Mouse (Mus musculus) midbrain, embryonic 12.5 days (tissue): Measurements from ENCODE around the gene Gimap5. TPM values are rescaled to one million over a fixed set of nuclear protein-coding genes. Genes with fewer than 3 reads are reported as not detected.

Experiments used
- ATAC-seq: fragments of 200-750 bp; cut with Nextera tagmentation; 2 replicates; pipeline ENCODE4 v1.8.0; 2017; ENCODE audit warnings: low read depth, moderate TSS enrichment, moderate library complexity; ENCODE audit not compliant: low FRiP score
- H3K27ac ChIP-seq: fragments of 300-500 bp; sonication (generic); replicated peaks from 2 replicates; pipeline ENCODE4 v1.5.1; 2016; ENCODE audit warnings: mild to moderate bottlenecking
- H3K27me3 ChIP-seq: fragments of 300-500 bp; sonication (generic); 2 replicates; pipeline ENCODE4 v1.6.1; 2016; ENCODE audit warnings: mild to moderate bottlenecking
- H3K36me3 ChIP-seq: fragments of 300-500 bp; sonication (generic); 2 replicates; pipeline ENCODE4 v1.6.1; 2016
- H3K4me1 ChIP-seq: fragments of 300-500 bp; sonication (generic); 2 replicates; pipeline ENCODE4 v1.6.1; 2016
- H3K4me2 ChIP-seq: fragments of 300-500 bp; sonication (generic); replicated peaks from 2 replicates; pipeline ENCODE4 v1.6.1; 2016; ENCODE audit warnings: mild to moderate bottlenecking, moderate library complexity
- H3K4me3 ChIP-seq: fragments of 300-500 bp; sonication (generic); 2 replicates; pipeline ENCODE4 v1.5.1; 2016; ENCODE audit warnings: mild to moderate bottlenecking
- H3K9ac ChIP-seq: fragments of 300-500 bp; sonication (generic); replicated peaks from 2 replicates; pipeline ENCODE4 v1.6.1; 2016; ENCODE audit warnings: mild to moderate bottlenecking, moderate library complexity
- H3K9me3 ChIP-seq: fragments of 300-500 bp; sonication (generic); 2 replicates; pipeline ENCODE4 v1.6.1; 2016; ENCODE audit warnings: mild to moderate bottlenecking
- WGBS: fragments of 180-500 bp; shearing (Covaris S2); methylation state at CpG from one replicate; pipeline ENCODE4 v1.1.7; 2016; 5-methylcytosine and 5-hydroxymethylcytosine counted together
- polyA plus RNA-seq: library from polyadenylated mRNA; unstranded; fragments of >200 nt; fragmentation: Nextera tagmentation; extraction: Ambion mirVana; gene quantifications from 2 replicates; pipeline ENCODE4 v1.2.1, GENCODE M21; 2016

Gimap5 gene
- polyA plus RNA-seq, 1 experiment from 2014 or later = 0.87 TPM

DNA sequence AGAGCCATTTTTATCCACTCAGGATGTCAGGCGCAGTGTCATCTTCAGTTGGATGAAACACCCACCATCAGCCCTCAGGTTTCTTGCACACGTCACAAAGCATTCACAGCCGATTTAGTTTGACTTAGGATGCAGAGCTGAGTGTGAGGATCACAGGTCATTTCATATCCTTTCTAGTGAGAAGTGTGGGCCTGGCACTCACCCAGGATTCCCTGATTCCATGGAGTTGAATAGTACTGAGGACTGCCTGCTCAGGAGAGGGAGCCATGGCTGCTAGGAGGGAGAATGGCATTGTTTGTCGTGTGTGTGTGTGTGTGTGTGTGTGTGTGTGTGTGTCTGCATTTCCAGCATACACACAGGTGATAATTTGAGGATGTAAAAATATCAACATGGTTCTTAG is 25.7 kb upstream of the Gimap5 start:
- no peak overlapping the region for H3K4me3 ChIP-seq
- no peak overlapping the region for H3K9ac ChIP-seq
- ATAC-seq = no peak
- H3K36me3 ChIP-seq = no peaks in the 10 kb centered on the region
- WGBS = 90% methylated on average over 4 of the region's 4 CpGs
- H3K27ac ChIP-seq = no peak overlapping the region
- H3K4me2 ChIP-seq = no peak overlapping the region
- no peaks in the 10 kb centered on the region for H3K27me3 ChIP-seq
- H3K4me1 ChIP-seq = peaks cover 1% of the 10 kb centered on the region; the same call in 1 of the 2 replicates
- no peaks in the 10 kb centered on the region for H3K9me3 ChIP-seq

- no peak overlapping the region for H3K4me2 ChIP-seq
- no peak overlapping the region for H3K4me3 ChIP-seq
- H3K27me3 ChIP-seq = no peaks in the 10 kb centered on the region
- ATAC-seq = no peak
- H3K9ac ChIP-seq = no peak overlapping the region
- H3K9me3 ChIP-seq = no peaks in the 10 kb centered on the region
- H3K27ac ChIP-seq = no peak overlapping the region
- H3K36me3 ChIP-seq = no peaks in the 10 kb centered on the region
- H3K4me1 ChIP-seq = peaks cover 5% of the 10 kb centered on the region; the same call in 1 of the 2 replicates
- WGBS = 91% methylated on average over 8 of the region's 8 CpGs
Observed at GRCm38 (mm10) chr6:48723468-48723867, 22.5 kb upstream of the Gimap5 start.

DNA sequence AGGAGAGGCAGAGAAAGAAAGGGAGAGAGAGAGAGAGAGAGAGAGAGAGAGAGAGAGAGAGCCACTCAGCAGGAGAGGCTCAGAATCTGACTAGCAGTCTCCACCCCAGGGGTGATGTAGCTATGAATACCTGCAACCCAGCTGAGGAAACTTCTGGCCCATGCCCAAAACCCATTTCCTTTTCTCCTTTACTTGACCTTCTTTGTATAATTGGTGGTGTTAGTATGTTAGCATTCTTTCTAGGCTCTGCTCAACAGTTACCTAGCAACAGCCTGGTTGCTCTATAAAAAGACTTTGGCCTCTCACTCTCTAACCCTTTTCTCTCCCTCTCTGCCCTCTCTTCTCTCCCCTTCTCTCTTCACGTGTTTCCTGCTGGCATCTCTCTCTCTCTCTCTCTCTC is 20.5 kb upstream of the Gimap5 start:
- no peak for ATAC-seq
- H3K9me3 ChIP-seq = no peaks in the 10 kb centered on the region
- no peaks in the 10 kb centered on the region for H3K36me3 ChIP-seq
- no peak overlapping the region for H3K9ac ChIP-seq
- no peaks in the 10 kb centered on the region for H3K27me3 ChIP-seq
- H3K4me1 ChIP-seq = peaks cover 5% of the 10 kb centered on the region; the same call in 1 of the 2 replicates
- no peak overlapping the region for H3K4me3 ChIP-seq
- H3K4me2 ChIP-seq = no peak overlapping the region
- no peak overlapping the region for H3K27ac ChIP-seq
- no CpG with 5 or more reads among the region's 1 CpGs for WGBS

DNA sequence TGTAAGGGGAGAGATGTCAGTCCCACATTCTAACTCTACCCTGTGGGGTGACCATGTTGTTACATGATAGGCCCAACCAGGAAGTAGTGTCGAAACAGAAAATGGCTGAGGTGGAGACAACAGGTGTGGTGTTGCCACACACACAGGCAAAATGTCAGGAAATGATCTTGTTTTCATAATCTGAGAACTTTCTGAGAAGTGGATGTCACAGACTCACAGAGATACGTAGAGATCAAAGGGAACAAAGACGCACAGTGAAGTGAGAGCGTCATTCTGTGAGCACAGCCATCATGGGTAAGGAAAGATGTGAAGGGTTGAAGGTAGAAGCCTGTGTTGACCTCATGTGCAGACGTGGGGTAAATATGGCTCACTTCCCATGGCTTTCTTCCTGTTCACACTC is 18.2 kb upstream of the Gimap5 start:
- no peak overlapping the region for H3K4me3 ChIP-seq
- 90% methylated on average over 5 of the region's 5 CpGs for WGBS
- no peaks in the 10 kb centered on the region for H3K27me3 ChIP-seq
- no peaks in the 10 kb centered on the region for H3K9me3 ChIP-seq
- no peak overlapping the region for H3K4me2 ChIP-seq
- H3K27ac ChIP-seq = no peak overlapping the region
- no peak for ATAC-seq
- peaks cover 5% of the 10 kb centered on the region; the same call in 1 of the 2 replicates for H3K4me1 ChIP-seq
- H3K36me3 ChIP-seq = no peaks in the 10 kb centered on the region
- no peak overlapping the region for H3K9ac ChIP-seq

DNA sequence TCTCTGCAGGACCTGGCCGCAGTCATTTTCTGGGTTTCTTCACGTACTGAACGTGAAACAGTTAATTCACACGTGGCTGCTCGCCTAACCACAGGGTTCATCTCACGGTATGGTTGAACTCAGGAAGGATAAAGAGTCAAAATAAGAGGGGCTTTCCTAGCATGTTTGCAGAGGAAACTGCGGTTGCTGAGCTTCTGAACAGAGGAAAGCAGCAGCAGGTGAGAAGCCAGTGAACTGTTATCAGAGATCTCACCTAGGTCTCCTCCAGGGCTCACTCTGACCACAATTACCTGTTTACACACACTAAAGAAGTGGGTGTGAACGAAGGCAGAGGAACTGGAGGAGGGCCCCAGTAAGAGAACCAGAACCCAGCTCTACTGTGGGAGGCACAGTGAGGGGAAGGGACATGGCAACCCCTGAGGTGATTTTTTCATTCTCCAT is 13.1 kb upstream of the Gimap5 start:
- Histone ChIP-seq H3K9me3 (no peaks in the 10 kb centered on the region), H3K9ac (no peak overlapping the region), H3K36me3 (no peaks in the 10 kb centered on the region), H3K4me2 (no peak overlapping the region), H3K4me1 (no peaks in the 10 kb centered on the region), H3K27me3 (no peaks in the 10 kb centered on the region), H3K4me3 (no peak overlapping the region), H3K27ac (no peak overlapping the region)
- 60% methylated on average over 8 of the region's 8 CpGs for WGBS
- ATAC-seq = no peak

DNA sequence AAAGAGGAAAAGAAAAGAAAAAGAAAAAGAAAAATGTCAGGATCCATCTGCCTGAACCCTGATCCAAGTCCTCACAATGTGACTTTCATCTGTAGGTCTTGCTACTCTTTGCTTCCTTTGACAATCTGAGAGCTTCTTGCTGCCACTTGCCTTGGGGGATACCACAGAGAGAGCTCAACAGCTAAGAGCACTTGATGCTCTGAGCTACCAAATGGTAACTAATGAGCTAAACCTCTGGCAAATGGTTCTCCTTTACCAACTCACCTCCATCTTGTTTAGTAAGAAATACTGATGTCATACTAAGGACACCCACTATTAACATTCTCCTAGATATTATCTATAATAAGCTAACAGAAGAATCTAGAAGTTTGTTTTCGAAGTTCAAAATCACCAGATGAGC is 12.3 kb upstream of the Gimap5 start:
- Histone ChIP-seq H3K36me3 (no peaks in the 10 kb centered on the region), H3K4me3 (no peak overlapping the region), H3K4me1 (no peaks in the 10 kb centered on the region), H3K27me3 (no peaks in the 10 kb centered on the region), H3K9ac (no peak overlapping the region), H3K9me3 (no peaks in the 10 kb centered on the region), H3K27ac (no peak overlapping the region), H3K4me2 (no peak overlapping the region)
- no peak for ATAC-seq
- 74% methylated on average over 1 of the region's 1 CpGs for whole genome bisulfite sequencing

DNA sequence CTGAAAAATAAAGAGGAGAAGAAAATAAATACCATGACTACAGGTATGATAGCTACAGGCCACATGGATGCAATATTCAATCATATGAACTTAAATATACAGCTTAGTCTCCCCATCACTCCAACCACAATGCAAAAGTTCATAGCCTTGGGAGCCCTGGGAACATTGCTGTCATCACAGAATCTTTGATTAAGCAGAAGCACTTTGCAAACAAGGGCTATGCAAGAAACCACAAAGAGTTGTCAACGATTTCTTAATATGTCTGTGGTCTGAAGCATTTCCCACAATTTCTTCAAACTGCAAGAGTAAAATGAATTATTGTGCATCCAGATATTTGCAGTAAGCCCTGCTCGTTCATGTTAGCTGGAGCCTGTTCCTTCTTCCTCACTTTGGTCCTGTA is 8.9 kb upstream of the Gimap5 start:
- Histone ChIP-seq H3K9ac (no peak overlapping the region), H3K27ac (no peak overlapping the region), H3K4me3 (no peak overlapping the region), H3K9me3 (no peaks in the 10 kb centered on the region), H3K27me3 (peaks cover 14% of the 10 kb centered on the region), H3K36me3 (no peaks in the 10 kb centered on the region), H3K4me2 (no peak overlapping the region), H3K4me1 (no peaks in the 10 kb centered on the region)
- ATAC-seq = no peak
- WGBS = 77% methylated on average over 2 of the region's 2 CpGs

GRCm38 (mm10) chr6:48737688-48738087 is 8.3 kb upstream of the Gimap5 start:
- no peak for ATAC-seq
- WGBS = 91% methylated on average over 5 of the region's 5 CpGs
- no peak overlapping the region for H3K9ac ChIP-seq

DNA sequence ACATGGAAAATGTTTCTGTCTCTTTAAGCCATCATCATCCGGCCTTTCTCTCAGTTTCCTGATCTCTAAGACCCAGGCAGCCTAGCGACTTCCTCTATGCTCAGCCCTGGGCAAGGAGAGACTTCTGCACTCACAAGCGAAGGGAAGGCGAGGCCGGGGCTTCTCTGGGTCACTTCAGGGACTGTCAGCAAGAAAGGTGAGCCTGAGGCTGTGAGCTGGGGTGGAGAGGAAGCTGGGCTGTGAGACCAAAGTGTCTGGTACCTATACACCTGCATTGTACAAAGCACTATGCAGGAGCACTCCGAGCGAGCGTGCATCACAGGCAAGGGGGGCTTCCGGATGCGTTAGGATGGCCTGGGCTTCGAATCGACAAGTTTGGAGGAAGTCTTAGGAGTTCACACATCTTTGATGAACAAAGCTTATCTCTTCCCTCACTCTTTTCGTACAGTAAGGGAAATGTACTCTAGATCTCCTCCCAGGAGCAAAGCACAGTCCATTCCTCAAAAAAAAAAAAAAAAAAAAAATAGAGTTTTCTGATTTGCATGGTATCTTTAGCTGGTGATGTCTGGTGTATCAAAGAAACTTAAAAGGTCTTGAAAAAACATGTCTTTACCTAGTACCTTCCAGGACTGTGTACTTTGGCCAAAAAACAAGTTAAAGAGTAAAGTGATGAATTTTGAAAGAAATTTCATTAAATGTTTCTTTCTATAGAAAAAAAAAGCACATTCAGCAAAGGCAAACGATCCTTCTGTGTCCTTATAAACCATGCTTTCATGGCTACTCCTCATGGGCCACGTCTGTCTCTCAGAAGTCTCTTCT is 6.8 kb upstream of the Gimap5 start, which contains the start of gene Gimap1:
Gene Gimap1 (plus strand): TSS at position 94 of the 819 bp plus-strand sequence.
- no peak within 1 kb of the TSS for H3K9ac ChIP-seq
- H3K36me3 ChIP-seq = no peaks in the 10 kb centered on the region
- no peak within 1 kb of the TSS for H3K27ac ChIP-seq
- no peak within 1 kb of the TSS for H3K4me3 ChIP-seq
- peaks cover 34% of the 10 kb centered on the region for H3K27me3 ChIP-seq
- H3K9me3 ChIP-seq = no peaks in the 10 kb centered on the region
- ATAC-seq = no peak
- WGBS = 82% methylated on average over 15 of the region's 15 CpGs
- no peak within 1 kb of the TSS for H3K4me2 ChIP-seq
- peaks cover 6% of the 10 kb centered on the region; the same call in 1 of the 2 replicates for H3K4me1 ChIP-seq

More at GRCm38 (mm10) chr6:48737688-48738087, 8.3 kb upstream of the Gimap5 start:
- no peaks in the 10 kb centered on the region for H3K9me3 ChIP-seq
- H3K4me2 ChIP-seq = no peak overlapping the region
- H3K27me3 ChIP-seq = peaks cover 20% of the 10 kb centered on the region
- no peaks in the 10 kb centered on the region for H3K36me3 ChIP-seq
- no peak overlapping the region for H3K27ac ChIP-seq
- peaks cover 2% of the 10 kb centered on the region; the same call in 1 of the 2 replicates for H3K4me1 ChIP-seq
- H3K4me3 ChIP-seq = no peak overlapping the region

GRCm38 (mm10) chr6:48739780-48740055 is 6.3 kb upstream of the Gimap5 start:
- Histone ChIP-seq H3K27me3 (peaks cover 36% of the 10 kb centered on the region), H3K4me2 (no peak overlapping the region), H3K4me3 (no peak overlapping the region), H3K9ac (no peak overlapping the region), H3K4me1 (peaks cover 6% of the 10 kb centered on the region; the same call in 1 of the 2 replicates), H3K36me3 (no peaks in the 10 kb centered on the region), H3K27ac (no peak overlapping the region), H3K9me3 (no peaks in the 10 kb centered on the region)
- WGBS = 89% methylated on average over 3 of the region's 3 CpGs
- no peak for ATAC-seq

DNA sequence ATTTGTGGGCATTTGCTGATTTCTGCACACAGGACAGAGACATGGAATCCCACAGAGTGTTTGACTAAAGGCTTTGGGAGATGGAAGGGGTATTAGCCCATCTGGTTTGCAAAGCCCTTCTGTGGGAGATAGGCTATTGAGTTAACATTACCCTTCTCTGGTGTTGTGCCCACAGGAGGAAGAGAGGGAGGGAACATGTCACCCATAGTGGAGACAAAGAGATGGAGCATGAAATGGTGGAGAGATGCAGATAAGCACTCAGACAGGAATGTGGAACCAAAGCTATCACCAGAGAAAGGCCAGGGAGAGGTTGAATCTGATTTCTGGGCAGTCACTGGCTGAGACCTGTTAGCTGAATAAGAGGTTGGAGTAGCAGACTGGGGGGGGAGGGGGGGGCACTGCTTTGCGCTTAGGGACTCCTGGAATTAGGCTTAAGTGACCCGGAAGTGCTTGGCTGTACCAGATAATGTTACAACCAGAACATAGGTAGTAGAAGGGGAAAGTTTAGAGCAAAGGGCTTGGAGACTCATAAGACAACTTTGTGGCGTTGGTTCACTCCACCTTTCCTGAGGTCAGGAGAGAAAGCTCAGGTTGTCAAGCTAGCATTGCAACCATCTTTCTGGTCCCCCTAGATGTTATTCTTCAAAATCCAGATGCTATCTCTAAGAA is 5.4 kb upstream of the Gimap5 start:
- Histone ChIP-seq H3K4me2 (no peak overlapping the region), H3K27me3 (peaks cover 38% of the 10 kb centered on the region), H3K36me3 (no peaks in the 10 kb centered on the region), H3K27ac (no peak overlapping the region), H3K4me3 (no peak overlapping the region), H3K9ac (no peak overlapping the region), H3K9me3 (no peaks in the 10 kb centered on the region), H3K4me1 (peaks cover 6% of the 10 kb centered on the region; the same call in 1 of the 2 replicates)
- no peak for ATAC-seq
- 75% methylated on average over 3 of the region's 3 CpGs for WGBS

DNA sequence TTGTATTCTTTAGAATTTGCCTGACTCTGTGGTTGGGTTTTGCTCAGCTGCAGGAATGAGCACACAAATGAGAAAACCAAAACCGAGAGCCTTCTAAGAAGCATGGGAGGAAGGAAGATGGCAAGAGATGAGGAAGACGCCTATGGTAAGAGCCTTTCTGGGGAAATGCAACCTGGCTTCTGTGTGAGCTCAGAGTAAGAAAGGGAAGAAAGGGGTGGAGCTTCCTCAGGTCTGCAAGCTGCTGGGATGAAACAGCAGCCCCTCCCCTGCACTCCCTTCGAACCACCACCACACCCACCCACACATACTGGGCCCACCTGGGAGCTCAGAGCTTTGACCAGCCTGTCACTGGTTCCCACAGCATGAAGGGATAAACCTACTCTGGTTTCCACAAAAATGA is 4.7 kb upstream of the Gimap5 start:
- no peak overlapping the region for H3K4me3 ChIP-seq

More for the DNA sequence above, 4.7 kb upstream of the Gimap5 start:
- Histone ChIP-seq H3K4me2 (no peak overlapping the region), H3K36me3 (no peaks in the 10 kb centered on the region), H3K9ac (no peak overlapping the region), H3K27me3 (peaks cover 44% of the 10 kb centered on the region), H3K27ac (no peak overlapping the region), H3K9me3 (no peaks in the 10 kb centered on the region), H3K4me1 (peaks cover 8% of the 10 kb centered on the region; the same call in 1 of the 2 replicates)
- ATAC-seq = no peak
- WGBS = 30% methylated on average over 3 of the region's 3 CpGs
